Mouse (Mus musculus): ENCODE measurements at regions not wholly inside any gene's neighbourhood (a gene's known extent, or its start where the extent isn't known, plus 50 kb on each side); places are given as distances from the start of the nearest gene placed in this dataset.
A peak's percentile ranks its signal among the peaks of the same experiment; 100 is the strongest.

DNA sequence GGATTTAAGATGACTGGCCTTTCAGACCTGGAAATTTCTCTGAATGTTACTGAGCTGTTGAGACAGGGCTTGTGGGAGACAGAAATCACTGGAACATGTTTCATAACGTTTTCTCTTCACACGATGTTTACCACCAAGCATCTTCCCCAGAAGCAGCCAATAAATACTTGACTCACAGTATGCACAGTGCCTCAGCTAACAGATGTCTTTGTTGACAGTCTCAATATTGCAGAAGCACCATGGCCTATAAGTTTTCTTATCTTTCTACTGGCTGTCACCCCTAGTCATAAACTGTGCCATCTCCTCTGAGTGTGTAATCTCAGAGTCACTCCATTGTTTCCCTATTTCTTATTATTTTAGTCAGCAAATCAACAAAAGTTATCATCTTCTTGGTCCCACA, 187.9 kb upstream of the Gm38303 start:
- intact Hi-C loops (cut with DNase I), result no loop called here

DNA sequence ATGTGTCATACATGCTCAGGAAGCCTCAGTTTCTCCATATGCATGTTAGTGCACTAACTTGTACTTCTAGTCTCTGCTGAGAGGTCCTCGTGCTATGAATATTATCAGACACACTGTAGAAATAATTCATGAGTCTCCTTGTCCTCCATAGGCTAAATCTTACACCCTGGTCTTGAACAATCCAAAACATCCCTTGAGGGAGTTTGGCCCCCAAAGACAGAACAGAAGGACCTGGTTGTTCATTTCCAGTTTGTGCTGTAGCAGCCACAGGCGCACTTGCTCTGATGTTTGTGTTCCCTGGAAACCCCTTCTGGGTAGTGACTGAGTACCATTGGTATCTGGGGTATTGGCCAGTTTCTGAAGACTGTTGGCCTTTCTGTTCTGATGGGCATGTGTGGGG, 176.7 kb upstream of the Gm38303 start:
- intact Hi-C loops (cut with DNase I), result no loop called here
- no peak for DNase-seq

More for the DNA sequence above, 187.9 kb upstream of the Gm38303 start:
- no peak for DNase-seq

DNA sequence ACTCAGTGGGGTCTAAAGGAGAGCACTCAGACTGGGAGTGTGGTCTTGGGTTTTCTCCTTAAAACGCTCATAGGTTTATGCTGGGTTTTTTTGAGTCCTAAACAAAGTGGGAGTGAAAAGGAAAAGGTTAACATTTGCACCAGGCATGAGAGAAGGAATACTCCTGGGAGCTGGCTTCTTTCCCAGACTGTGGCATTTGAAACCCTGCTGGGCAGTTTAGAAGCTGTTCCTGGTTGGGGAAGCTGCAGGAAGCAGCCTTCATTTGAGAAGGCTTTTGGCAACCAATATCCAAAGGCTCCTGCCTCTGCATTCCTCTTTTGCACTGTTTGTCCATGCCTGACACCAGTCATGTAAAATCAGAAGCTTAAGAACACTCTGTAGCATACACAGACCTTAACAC, 175.9 kb upstream of the Gm38303 start:
- intact Hi-C loops (cut with DNase I), result no loop called here
- DNase-seq, result peak in 1 of 2 experiments; percentile 17
